Mouse (Mus musculus): Measurements from ENCODE around the gene Nfat5. TPM values are rescaled to one million over a fixed set of nuclear protein-coding genes. Genes with fewer than 3 reads are reported as not detected.

The Nfat5 gene
- polyA plus RNA-seq, 1 experiment = 18.8 TPM

- Histone ChIP-seq H3K4me1 (ENCODE audit: control insufficient read depth, insufficient read depth, low read length) (no peaks in the 10 kb centered on the region), H3K27ac (ENCODE audit: control insufficient read depth, insufficient read depth, low read depth, low read length, poor library complexity) (no peak overlapping the region), H3K4me3 (replicated peaks; ENCODE audit: control insufficient read depth, low read depth, low read length) (no peak overlapping the region)
- TF ChIP-seq POLR2A (IDR thresholded peaks at IDR 0.05; ENCODE audit: borderline replicate concordance, control insufficient read depth, low read depth, low read length) (no peak), CTCF (IDR thresholded peaks at IDR 0.05; ENCODE audit: control insufficient read depth, insufficient read depth, low read length) (peak; percentile 21; the same call in 1 of the 2 replicates)
- WGBS = 62% methylated on average over 4 of the region's 4 CpGs
Observed at GRCm38 (mm10) chr8:107411391-107411790, 118.1 kb downstream of the Nfat5 start.

DNA sequence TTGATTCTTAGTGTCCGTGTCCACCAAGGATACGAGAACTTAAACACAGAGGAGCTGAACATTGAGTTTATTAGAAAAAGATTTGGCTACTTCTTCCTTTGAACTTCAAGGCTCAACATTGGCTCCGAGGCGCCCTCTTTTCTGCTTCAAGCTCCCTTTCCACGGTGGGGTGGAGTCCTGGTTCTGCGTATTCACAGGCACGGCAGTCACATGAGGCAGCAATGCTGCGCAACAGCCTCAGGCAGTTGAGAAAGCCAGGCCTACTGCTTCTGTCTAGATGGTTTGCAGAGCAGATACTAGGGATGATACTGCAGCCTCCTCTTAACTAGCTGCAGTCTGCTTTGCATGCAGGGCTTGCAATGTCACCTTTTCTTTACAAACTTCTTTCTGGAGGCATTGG is 119.3 kb downstream of the Nfat5 start:
- WGBS = 79% methylated on average over 8 of the region's 8 CpGs
- TF ChIP-seq POLR2A (IDR thresholded peaks at IDR 0.05; ENCODE audit: borderline replicate concordance, control insufficient read depth, low read depth, low read length) (no peak), CTCF (IDR thresholded peaks at IDR 0.05; ENCODE audit: control insufficient read depth, insufficient read depth, low read length) (no peak)
- no peaks in the 10 kb centered on the region for H3K4me1 ChIP-seq (ENCODE audit: control insufficient read depth, insufficient read depth, low read length)
- no peak overlapping the region for H3K4me3 ChIP-seq (replicated peaks; ENCODE audit: control insufficient read depth, low read depth, low read length)
- no peak overlapping the region for H3K27ac ChIP-seq (ENCODE audit: control insufficient read depth, insufficient read depth, low read depth, low read length, poor library complexity)

DNA sequence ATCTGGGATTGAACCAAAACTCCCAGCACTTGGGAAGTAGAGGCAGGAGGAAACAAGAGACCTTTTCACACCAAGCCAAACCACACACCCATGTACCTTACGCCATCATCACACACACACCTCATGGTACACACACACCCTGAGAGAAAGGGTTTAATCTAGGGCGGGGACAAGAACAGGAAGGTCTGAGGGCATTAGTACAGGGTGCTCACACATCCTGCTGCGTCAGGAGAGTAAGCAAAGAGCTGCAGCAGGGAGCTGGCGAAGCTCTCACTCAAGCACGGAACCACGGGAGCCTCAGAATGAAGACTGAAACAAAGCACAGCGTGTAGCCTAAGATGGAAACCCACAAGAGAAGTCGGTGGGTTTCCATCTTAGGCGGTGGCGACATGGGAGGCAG is 120.6 kb downstream of the Nfat5 start:
- 81% methylated on average over 10 of the region's 10 CpGs for WGBS
- Histone ChIP-seq H3K4me3 (replicated peaks; ENCODE audit: control insufficient read depth, low read depth, low read length) (no peak overlapping the region), H3K4me1 (ENCODE audit: control insufficient read depth, insufficient read depth, low read length) (no peaks in the 10 kb centered on the region), H3K27ac (ENCODE audit: control insufficient read depth, insufficient read depth, low read depth, low read length, poor library complexity) (no peak overlapping the region)
- TF ChIP-seq CTCF (IDR thresholded peaks at IDR 0.05; ENCODE audit: control insufficient read depth, insufficient read depth, low read length) (no peak), POLR2A (IDR thresholded peaks at IDR 0.05; ENCODE audit: borderline replicate concordance, control insufficient read depth, low read depth, low read length) (no peak)

- Histone ChIP-seq H3K4me3 (replicated peaks; ENCODE audit: control insufficient read depth, low read depth, low read length) (no peak overlapping the region), H3K4me1 (ENCODE audit: control insufficient read depth, insufficient read depth, low read length) (no peaks in the 10 kb centered on the region), H3K27ac (ENCODE audit: control insufficient read depth, insufficient read depth, low read depth, low read length, poor library complexity) (no peak overlapping the region)
- 90% methylated on average over 12 of the region's 12 CpGs for WGBS
- no peak for TF ChIP-seq CTCF (IDR thresholded peaks at IDR 0.05; ENCODE audit: control insufficient read depth, insufficient read depth, low read length)
- TF ChIP-seq POLR2A (IDR thresholded peaks at IDR 0.05; ENCODE audit: borderline replicate concordance, control insufficient read depth, low read depth, low read length) = no peak
Observed at GRCm38 (mm10) chr8:107417001-107417400, 123.7 kb downstream of the Nfat5 start.

GRCm38 (mm10) chr8:107424176-107424575 is 130.9 kb downstream of the Nfat5 start:
- no peaks in the 10 kb centered on the region; the same call in 1 of the 2 replicates for H3K4me1 ChIP-seq (ENCODE audit: control insufficient read depth, insufficient read depth, low read length)
- TF ChIP-seq POLR2A (IDR thresholded peaks at IDR 0.05; ENCODE audit: borderline replicate concordance, control insufficient read depth, low read depth, low read length) (no peak), CTCF (IDR thresholded peaks at IDR 0.05; ENCODE audit: control insufficient read depth, insufficient read depth, low read length) (no peak)
- H3K4me3 ChIP-seq (replicated peaks; ENCODE audit: control insufficient read depth, low read depth, low read length) = peak overlapping the region; percentile 88
- H3K27ac ChIP-seq (ENCODE audit: control insufficient read depth, insufficient read depth, low read depth, low read length, poor library complexity) = no peak overlapping the region
- 20% methylated on average over 9 of the region's 9 CpGs for WGBS

- peak; percentile 75; the same call in 1 of the 2 replicates for TF ChIP-seq POLR2A (IDR thresholded peaks at IDR 0.05; ENCODE audit: borderline replicate concordance, control insufficient read depth, low read depth, low read length)
- peak; percentile 93 for TF ChIP-seq CTCF (IDR thresholded peaks at IDR 0.05; ENCODE audit: control insufficient read depth, insufficient read depth, low read length)
- WGBS = 1% methylated on average over 50 of the region's 50 CpGs
- Histone ChIP-seq H3K27ac (ENCODE audit: control insufficient read depth, insufficient read depth, low read depth, low read length, poor library complexity) (peak within 1 kb of the TSS; percentile 58), H3K4me1 (ENCODE audit: control insufficient read depth, insufficient read depth, low read length) (no peaks in the 10 kb centered on the region; the same call in 1 of the 2 replicates), H3K4me3 (replicated peaks; ENCODE audit: control insufficient read depth, low read depth, low read length) (peak within 1 kb of the TSS; percentile 88)
Observed at GRCm38 (mm10) chr8:107424597-107425229, 131.4 kb downstream of the Nfat5 start, which contains the start of gene Nob1. Nob1 (minus strand) TSS chr8:107425051.

DNA sequence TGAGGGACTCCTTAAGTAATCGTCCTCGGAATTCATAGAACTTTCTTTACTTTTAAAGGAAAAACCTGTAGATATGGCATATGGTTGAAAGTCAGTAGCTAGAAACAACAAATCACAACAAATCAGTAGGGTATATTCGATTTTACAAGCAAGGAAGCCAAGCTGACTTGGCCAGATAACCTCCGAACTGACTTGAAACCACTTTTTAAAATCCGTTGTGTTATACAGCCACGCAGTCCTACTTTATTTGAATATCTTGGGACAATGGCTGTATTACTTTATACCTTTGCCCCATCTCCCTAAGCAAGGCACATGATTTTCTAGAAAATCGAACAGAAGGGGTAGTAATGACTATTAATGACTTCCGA is 131.9 kb downstream of the Nfat5 start:
- no peak overlapping the region for H3K4me3 ChIP-seq (replicated peaks; ENCODE audit: control insufficient read depth, low read depth, low read length)
- no peak overlapping the region for H3K27ac ChIP-seq (ENCODE audit: control insufficient read depth, insufficient read depth, low read depth, low read length, poor library complexity)
- TF ChIP-seq POLR2A (IDR thresholded peaks at IDR 0.05; ENCODE audit: borderline replicate concordance, control insufficient read depth, low read depth, low read length) (no peak), CTCF (IDR thresholded peaks at IDR 0.05; ENCODE audit: control insufficient read depth, insufficient read depth, low read length) (no peak)
- 31% methylated on average over 8 of the region's 8 CpGs for WGBS
- H3K4me1 ChIP-seq (ENCODE audit: control insufficient read depth, insufficient read depth, low read length) = no peaks in the 10 kb centered on the region; the same call in 1 of the 2 replicates

Other genes with a start within 250 kb of the Nfat5 start
- gene Pdf, start 244.9 kb upstream of the Nfat5 start, polyA plus RNA-seq (2011; ENCODE audit: insufficient read depth, insufficient read length, low replicate concordance, missing spikeins) = 2.9 and 8.9 TPM in 2 replicates
- 8.4 and 14.6 TPM in 2 replicates for gene Cog8, start 236.8 kb upstream of the Nfat5 start, polyA plus RNA-seq (2011; ENCODE audit: insufficient read depth, insufficient read length, low replicate concordance, missing spikeins)
- gene Nip7, start 236.6 kb upstream of the Nfat5 start, polyA plus RNA-seq (2011; ENCODE audit: insufficient read depth, insufficient read length, low replicate concordance, missing spikeins) = 23.1 and 59.8 TPM in 2 replicates
- not detected in 2 replicates for gene Tmed6, start 227.8 kb upstream of the Nfat5 start, polyA plus RNA-seq (2011; ENCODE audit: insufficient read depth, insufficient read length, low replicate concordance, missing spikeins)
- gene Terf2, start 196.9 kb upstream of the Nfat5 start, polyA plus RNA-seq (2011; ENCODE audit: insufficient read depth, insufficient read length, low replicate concordance, missing spikeins) = 24.3 and 24.7 TPM in 2 replicates
- 12.1 and 19.4 TPM in 2 replicates for gene Cyb5b, start 142.8 kb upstream of the Nfat5 start, polyA plus RNA-seq (2011; ENCODE audit: insufficient read depth, insufficient read length, low replicate concordance, missing spikeins)
- 8.1 and 14.0 TPM in 2 replicates for gene Nqo1, start 109.7 kb downstream of the Nfat5 start, polyA plus RNA-seq (2011; ENCODE audit: insufficient read depth, insufficient read length, low replicate concordance, missing spikeins)
- 20.5 and 28.4 TPM in 2 replicates for gene Nob1, start 131.6 kb downstream of the Nfat5 start, polyA plus RNA-seq (2011; ENCODE audit: insufficient read depth, insufficient read length, low replicate concordance, missing spikeins)
- gene Wwp2, start 142.9 kb downstream of the Nfat5 start, polyA plus RNA-seq (2011; ENCODE audit: insufficient read depth, insufficient read length, low replicate concordance, missing spikeins) = 61.9 and 103 TPM in 2 replicates

Data from bone marrow, adult 2 months (tissue).